Mouse (Mus musculus) left cerebral cortex, postnatal 14 days (tissue): ENCODE data around the gene B4galnt3. TPM values are rescaled to one million over a fixed set of nuclear protein-coding genes. Genes with fewer than 3 reads are reported as not detected.

ENCODE experiments used
- DNase-seq, 2 experiments: peaks; one replicate each; pipeline ENCODE4 v3.0.0; 2021 to 2022; ENCODE audit warnings: low spot score in 2 of 2, mixed read lengths in 1 of 2
- intact Hi-C: fragments of 180-260 bp; cut with DNase I; formaldehyde crosslinking; loops from one replicate; pipeline ENCODE4 v1.15.1; 2025
- total RNA-seq, 2 experiments: library from RNA; stranded (reverse); gene quantifications; 2 replicates each; pipeline ENCODE4 v1.2.3; 2021

The B4galnt3 gene
- total RNA-seq, 2 experiments from 2014 or later: 0.40 TPM

- no peak for DNase-seq
- intact Hi-C loops: no loop called here
Observed at GRCm38 (mm10) chr6:120232885-120233284, 61.5 kb downstream of the B4galnt3 start.

DNA sequence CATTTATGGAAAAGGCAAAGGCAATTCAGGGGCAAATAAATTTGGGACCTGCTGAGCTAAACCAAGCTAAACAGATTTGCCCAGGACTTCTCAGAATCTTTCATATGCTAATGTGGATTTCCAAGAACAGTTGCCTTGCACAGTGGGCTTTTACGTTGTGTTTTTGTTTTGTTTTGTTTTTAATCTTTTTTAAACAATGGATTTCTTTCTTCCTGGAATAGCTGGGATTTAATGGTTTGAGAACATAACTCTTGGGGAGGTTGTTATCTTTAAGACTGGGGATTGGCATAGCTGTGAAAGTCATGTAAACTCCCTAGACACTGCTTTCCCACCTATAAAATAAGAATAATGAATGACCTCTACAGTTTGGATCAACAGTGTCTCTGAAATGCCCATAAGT lies 63.9 kb downstream of the B4galnt3 start:
- DNase-seq: no peak
- intact Hi-C loops: no loop called here

DNA sequence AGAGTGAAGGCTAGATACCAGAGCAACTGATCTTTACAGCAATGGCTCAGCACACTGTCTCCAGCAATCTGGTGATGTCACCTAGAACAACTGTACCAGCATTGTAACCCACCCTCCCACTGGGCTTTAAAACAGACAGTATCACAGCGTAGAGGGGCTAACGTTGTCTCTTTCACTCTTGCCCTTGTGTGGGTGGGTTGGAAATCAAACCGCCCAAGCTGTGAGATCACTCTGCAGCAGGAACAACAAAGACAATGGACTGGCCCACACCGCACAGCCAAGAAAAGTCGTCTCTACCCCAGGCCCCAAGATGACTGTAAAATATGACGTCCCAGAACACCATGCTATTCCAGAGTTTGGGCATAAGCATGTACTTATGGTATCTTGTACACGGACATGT lies 64.6 kb downstream of the B4galnt3 start:
- DNase-seq: no peak
- intact Hi-C loops: no loop called here

- DNase-seq: no peak
- intact Hi-C loops: no loop called here
Observed at GRCm38 (mm10) chr6:120227068-120227467, 67.3 kb downstream of the B4galnt3 start.

GRCm38 (mm10) chr6:120225355-120225754 lies 69.0 kb downstream of the B4galnt3 start:
- DNase-seq: no peak
- intact Hi-C loops: no loop called here

DNA sequence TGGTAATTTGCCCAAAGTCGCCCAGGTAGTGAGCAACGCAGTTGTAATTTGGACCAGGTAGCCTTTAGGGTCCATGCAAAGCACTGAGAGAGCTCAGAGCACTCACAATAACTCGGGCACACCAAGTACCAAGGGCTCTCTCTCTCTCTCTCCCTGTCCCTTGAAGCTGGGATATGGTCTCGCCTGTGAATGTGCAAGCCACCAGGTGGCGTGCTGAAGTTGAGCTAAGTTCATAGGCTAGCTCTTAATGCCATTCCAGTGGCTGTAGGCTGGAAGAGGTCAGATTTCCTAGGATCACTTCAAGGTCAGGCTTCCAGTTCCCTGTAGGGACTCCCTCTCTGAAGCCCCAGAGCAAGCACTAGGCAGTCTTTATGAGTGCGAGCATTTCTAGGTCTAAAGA lies 71.7 kb downstream of the B4galnt3 start:
- intact Hi-C loops: loop anchor here (2.0 kb wide), 1 partner anchor 80 kb away; no protein-coding TSS in a partner anchor
- DNase-seq: peak; percentile 23 to 60

DNA sequence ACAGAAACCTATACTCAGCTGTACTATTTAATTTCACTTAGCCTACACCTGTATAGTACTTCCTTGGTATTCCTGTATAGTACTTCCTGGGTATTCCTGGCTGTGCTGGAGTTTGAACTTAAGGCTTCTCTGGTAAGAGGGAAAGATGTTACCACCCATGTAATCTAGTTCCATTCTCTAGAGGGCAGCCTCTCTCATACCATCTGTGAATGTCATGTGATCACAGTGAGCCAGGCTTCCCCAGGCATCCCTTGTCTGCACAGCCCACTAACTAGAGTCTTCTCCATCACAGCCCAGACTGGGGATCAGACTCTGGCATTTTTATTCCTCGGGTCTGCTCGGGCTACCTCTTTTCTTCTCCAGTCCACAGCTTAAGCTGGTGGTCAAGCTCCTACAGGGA lies 75.1 kb downstream of the B4galnt3 start:
- DNase-seq: no peak

DNA sequence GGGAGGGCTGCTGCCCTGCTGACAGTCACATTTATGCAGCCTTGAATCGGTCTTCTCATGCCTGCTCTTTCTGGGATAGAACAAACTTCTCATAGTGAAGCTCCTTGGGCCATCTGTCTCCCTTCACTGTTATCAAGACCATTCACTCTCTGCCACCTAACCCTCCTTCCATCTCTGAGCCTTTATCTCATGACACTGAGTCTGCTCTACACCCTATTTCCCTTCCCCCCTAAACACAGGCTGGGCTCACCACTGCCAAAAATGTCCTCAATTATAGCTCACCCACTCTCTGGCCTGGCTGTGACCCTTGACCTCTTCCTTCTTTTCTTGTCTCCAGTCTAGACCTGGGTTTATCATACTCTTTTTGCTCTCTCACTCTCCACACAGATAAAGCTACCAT lies 77.7 kb downstream of the B4galnt3 start:
- intact Hi-C loops: no loop called here
- no peak for DNase-seq

More for the DNA sequence above, 75.1 kb downstream of the B4galnt3 start:
- intact Hi-C loops: no loop called here

DNA sequence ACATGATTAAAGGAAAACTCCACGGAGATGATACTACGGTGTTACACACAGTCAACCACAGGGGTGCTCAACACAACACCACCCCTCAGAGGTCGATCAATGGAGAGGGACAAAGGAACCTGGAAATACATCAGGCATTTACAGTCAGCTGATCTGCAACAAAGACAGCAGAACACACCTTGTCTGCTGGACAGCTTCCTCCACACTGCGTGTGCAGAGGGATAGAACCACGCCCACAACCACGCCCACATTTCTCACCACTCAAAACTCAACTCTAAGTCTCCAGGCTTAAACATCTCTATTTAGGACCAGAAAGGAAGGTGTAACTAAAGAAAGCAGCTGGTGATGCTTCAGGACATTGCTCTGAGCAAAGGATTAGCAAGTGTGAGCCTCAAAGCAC lies 82.8 kb downstream of the B4galnt3 start:
- intact Hi-C loops: no loop called here
- DNase-seq: no peak

- intact Hi-C loops: no loop called here
- no peak for DNase-seq
Observed at GRCm38 (mm10) chr6:120206586-120206985, 87.8 kb downstream of the B4galnt3 start.

GRCm38 (mm10) chr6:120202406-120202805 lies 92.0 kb downstream of the B4galnt3 start:
- intact Hi-C loops: no loop called here
- DNase-seq: no peak

GRCm38 (mm10) chr6:120201956-120202355 lies 92.4 kb downstream of the B4galnt3 start:
- no peak for DNase-seq
- intact Hi-C loops: no loop called here

GRCm38 (mm10) chr6:120199638-120200394 lies 94.5 kb downstream of the B4galnt3 start:
- intact Hi-C loops: loop anchor here (10.0 kb wide), 1 partner anchor 715 kb away; no protein-coding TSS in a partner anchor
- no peak for DNase-seq

GRCm38 (mm10) chr6:120197964-120198363 lies 96.4 kb downstream of the B4galnt3 start:
- intact Hi-C loops: loop anchor here (10.0 kb wide), 1 partner anchor 713 kb away; no protein-coding TSS in a partner anchor
- peak; percentile 46 to 76 for DNase-seq

GRCm38 (mm10) chr6:120196837-120197236 lies 97.5 kb downstream of the B4galnt3 start:
- peak; percentile 34 to 49 for DNase-seq
- intact Hi-C loops: loop anchor here (10.0 kb wide), 1 partner anchor 712 kb away; no protein-coding TSS in a partner anchor

- no peak for DNase-seq
- intact Hi-C loops: loop anchor here (10.0 kb wide), 1 partner anchor 710 kb away; no protein-coding TSS in a partner anchor
Observed at GRCm38 (mm10) chr6:120194963-120195362, 99.4 kb downstream of the B4galnt3 start.

DNA sequence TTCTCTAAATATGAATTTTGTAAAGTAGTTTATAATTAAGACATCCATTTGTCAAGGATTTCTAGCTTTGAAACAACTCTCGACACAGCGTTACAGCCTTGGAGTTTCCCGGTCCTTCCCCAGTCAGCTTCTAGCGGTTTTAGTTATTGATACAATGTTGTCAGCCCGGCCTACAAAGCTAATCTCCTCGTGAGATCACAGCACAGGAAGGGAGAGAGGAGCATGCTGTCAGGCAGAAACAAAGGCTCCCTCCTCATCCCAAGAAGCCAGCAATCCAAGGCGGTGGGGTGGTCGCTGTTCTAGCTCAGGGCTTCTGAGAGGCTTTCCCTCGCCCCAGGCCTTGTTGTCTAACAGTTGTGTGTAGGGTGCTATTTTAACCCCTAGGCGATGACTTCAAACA lies 100.1 kb downstream of the B4galnt3 start:
- intact Hi-C loops: loop anchor here (10.0 kb wide), 1 partner anchor 710 kb away; no protein-coding TSS in a partner anchor
- DNase-seq: no peak

DNA sequence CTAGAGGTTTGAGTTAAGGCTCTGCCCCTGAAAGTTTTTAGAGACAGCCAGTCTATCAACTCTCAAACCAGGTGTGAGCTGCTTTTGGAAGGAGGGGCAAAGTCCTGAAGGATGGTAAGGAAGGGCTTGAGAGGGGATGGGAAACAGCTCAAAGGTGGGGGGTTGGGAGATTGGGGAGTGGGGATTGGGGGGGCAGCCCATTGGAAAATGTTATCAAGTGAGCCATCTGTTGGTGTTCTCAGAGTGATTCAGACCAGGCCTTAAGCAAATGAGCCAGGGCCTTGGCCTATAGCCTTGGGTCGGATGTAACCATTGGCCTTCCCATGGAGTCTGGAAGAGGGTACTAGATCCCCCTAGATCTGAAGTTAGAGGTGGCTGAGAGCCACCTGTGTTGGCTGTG lies 100.6 kb downstream of the B4galnt3 start:
- intact Hi-C loops: loop anchor here (2.0 to 10.0 kb wide), 2 partner anchors 155 to 709 kb away; partner anchors contain the start of gene Wnk1

GRCm38 (mm10) chr6:120193174-120193573 lies 101.2 kb downstream of the B4galnt3 start:
- intact Hi-C loops: loop anchor here (2.0 to 10.0 kb wide), 2 partner anchors 154 to 708 kb away; partner anchors contain the start of gene Wnk1
- DNase-seq: peak; percentile 85

More for the DNA sequence above, 100.6 kb downstream of the B4galnt3 start:
- DNase-seq: no peak

GRCm38 (mm10) chr6:120192211-120192870 lies 102.0 kb downstream of the B4galnt3 start:
- intact Hi-C loops: loop anchor here (2.0 to 10.0 kb wide), 2 partner anchors 154 to 708 kb away; partner anchors contain the start of gene Wnk1
- DNase-seq: peak in 1 of 2 experiments; percentile 19
